Mouse (Mus musculus) T-helper 1 cell (primary cell): ENCODE data around the gene Camkmt.

Experiments used
- in situ Hi-C: fragments of 300-600 bp; cut with MboI, MseI; formaldehyde crosslinking; loops from one replicate; pipeline ENCODE4 v1.15.1; 2025; ENCODE audit warnings: high pct_unique_total_duplicates

Camkmt gene

DNA sequence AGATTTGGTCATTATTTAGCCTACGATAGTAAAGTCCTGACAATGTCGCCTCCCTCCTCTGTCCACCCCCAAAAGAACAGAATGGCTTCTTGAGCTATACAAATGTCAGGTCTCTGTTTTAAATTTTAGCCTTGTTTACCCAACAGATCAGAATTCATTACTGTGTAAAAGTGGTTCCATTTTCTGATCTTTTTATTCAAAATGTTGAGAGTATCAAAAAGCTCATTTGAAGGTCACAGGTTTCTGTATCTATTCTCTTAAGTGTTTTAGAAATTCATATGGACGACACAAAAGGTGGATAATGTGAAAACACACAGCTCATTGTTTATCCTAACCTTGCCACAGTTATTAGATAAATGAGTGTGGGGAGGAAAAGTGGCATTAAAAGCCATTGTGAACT lies 397.2 kb downstream of the Camkmt start:
- in situ Hi-C loops: no loop called here

DNA sequence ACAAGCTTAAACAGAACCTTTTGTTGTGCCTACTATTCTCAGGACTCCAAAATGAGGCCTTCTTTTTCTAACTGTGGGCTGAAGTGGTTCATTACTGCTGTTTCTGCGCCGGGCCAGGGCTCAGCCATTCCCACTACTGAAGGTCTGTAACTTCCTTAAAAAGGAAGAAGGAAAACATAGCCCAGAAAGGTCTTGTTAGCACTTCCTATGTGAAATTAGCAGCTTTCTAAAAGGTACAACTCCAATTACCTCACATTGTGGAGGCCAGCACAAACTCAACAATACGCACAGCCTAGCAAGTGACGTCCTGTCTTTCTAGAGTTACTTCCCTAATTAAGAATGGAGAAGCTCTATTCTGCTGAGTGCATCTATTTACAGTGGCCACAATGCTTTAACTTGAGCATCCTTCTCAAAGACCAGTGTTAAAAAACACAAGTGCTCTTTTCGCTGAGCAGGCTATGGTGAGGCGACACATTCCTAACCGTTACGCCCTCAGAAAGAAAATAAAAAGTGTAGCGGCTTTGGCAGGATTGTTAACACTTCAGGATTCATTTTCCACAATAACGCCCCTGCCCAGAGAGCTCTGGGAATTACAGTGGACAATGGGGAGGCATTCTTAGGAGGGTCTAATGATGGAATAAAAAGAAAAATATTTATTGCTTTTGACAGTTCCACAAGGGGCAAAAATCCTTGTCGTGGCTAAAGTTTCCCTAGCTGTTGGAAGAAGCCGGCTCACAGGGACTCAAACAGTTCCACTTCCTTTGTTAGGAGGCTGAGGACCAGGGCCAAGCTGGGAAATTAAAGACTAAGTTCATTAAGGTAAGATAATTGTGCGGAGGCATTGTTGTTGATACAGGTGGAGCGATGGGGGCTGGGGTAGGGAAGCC lies 398.5 kb downstream of the Camkmt start:
- in situ Hi-C loops: no loop called here

DNA sequence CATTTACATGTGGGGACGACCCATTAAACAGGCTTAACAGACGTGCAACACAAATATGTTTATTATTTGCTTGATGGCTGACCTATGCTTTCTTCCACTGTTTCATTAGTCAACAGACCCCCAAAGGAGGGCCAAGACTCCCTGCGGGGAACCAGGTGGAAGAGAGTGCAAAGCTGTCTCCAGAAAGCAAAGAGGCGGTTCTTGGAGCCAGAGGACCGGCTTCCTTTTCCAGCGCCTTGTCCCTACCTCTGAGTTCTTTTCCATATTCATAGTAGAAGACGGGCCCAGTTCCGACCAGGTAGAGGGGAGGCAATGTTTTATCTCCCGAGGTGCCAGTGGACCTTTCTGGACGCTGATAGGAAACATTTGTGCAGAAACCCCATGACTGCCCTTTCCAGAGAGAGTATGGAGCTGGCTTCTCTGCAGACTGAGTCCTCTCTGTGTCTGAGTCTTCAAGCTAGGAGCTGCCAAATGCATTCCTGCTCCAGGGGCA lies 399.2 kb downstream of the Camkmt start:
- in situ Hi-C loops: no loop called here

DNA sequence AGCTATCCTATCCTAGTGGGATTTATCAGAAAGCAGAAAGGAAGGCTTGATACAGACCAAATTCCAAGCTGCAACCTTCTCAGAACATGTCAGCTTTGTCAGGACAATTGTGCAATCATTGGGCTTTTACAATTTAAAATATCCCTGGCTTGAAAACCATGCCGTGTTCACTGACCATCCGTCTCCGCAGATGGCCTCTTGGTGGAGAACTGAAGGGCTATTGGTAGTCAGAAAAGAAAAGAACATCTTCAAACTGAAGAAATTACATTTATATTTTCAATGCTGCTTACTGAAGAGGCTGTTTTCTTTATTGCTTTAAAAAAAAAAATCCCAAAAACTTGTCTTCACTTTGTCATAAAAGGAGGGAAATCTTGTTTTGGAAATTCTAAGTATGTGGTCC lies 401.1 kb downstream of the Camkmt start:
- in situ Hi-C loops: no loop called here

DNA sequence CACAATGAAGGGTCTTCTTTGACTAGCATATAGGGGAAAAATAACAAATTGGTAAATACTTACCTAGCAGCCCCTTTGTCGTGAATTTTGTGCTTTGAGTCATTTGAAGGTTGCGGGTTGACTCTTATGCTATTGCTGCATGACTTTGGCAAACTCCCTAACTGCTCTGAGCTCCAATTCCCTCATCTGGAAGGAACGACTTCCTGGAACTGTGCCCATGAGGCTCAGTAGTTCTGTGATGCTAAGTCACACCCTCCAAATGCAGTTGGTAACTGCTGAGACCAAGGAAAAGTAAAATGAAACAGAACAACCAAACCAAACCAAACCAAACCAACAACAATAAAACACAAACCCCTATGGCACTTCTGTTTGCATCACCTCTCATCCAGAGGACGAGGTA lies 403.2 kb downstream of the Camkmt start:
- in situ Hi-C loops: no loop called here

DNA sequence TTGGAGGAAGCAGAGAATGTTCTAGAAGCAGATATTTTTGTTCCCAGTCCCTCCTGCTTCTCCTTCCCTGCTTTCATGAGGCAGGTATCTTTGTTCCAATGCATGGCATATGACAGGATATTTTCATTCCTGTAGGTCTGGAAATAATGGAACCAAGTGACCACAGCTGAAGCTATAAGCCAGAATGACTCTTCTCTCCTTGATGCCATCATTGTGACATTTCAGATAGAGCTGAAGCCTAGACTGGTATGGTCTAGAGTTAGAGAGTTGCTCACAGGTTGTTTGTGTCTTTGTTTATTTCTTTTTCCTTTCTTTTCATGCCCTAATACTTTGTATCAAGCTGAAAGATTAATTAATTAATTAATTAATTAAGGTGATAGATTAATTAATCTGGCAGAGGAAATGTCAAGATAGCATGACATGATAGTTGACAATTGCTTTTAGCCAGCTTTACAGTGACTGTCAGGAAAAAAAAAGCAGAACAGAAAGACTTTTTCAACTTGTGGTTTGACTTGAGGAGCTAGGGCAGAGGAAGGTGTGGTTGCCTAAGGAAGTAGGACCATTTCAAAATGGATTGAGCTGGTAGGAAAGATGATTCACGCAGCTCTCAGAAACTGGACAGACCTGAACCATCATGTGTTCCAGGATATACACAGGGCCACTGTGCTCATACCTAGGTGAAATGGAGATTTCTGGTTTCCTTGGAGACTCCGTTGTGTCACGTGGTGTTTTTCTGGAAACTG lies 404.8 kb downstream of the Camkmt start:
- in situ Hi-C loops: no loop called here

DNA sequence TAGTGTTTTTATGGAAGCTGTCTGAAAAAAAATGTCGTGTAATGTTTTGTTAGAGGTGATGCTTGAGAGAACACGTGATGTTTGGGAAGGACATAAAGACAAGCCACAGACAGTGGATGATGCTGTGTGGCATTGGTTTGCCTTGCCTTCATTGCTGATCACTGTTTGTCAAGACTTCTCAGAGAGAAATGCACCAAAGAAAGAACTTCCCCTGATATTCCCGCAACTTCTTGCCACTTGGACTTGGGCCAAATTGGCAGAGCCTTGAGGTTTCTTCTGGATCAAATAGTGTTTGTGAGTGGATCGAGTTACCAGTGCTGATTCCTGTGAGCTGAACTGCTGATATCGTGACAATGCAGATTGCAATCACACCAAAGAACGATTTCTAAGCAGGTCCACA lies 405.5 kb downstream of the Camkmt start:
- in situ Hi-C loops: no loop called here

DNA sequence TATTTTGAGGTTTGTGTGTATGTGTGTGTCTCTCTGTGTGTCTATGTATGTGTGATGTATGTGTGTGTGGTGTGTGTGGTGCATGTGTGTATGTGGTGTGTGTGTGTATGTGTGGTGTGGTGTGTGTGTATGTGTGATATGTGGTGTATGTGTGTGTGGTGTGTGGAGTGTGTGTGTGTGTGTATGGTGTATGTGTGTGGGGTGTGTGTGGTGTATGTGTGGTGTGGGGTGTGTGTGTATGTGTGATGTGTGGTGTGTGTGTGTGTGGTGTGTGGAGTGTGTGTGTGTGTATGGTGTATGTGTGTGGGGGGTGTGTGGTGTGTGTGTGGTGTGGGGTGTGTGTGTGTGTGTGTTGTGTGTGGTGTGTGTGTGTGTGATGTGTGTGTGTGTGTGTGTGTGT lies 414.5 kb downstream of the Camkmt start:
- in situ Hi-C loops: no loop called here

DNA sequence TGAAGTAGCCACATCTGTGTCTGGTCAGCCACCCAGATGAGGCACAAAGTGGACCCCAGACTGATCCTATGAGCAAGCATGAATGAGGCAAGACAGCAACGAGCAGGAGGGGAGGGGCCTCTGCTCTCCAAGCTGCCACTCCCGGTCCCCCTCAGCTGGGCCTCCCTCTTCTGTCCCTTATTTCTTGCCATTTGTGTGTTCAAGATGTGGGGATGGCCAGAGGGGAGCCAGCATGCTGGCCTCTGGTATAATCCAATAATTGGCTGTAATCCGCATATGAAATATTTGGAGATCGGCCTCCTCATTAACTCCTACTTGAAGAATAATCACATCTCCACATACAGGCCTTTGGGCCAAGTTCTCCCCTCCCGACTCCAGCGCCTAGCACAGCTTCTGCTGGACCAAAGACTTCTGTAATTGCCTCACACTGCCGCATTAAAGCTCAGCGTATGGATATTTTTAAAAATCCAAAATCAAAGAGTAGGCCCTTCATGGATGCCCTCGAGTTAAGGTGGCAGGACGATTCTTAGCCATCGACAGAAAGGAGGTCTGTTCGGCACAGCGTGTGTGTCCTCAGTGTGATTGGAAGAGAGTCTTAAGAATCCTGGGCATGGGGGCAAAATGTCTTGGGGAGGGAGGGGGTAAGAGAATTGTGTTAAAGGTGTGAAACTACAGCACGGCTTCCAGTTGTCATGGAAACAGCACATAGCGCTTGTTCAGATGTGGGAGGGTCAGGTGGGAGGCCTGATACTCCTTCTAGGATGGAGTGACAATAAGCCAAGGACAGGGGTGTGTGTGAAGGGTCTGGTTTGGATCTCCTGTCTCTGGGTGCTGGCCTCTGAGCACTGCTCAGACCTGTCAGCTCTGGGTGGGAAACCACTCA lies 416.1 kb downstream of the Camkmt start:
- in situ Hi-C loops: no loop called here

DNA sequence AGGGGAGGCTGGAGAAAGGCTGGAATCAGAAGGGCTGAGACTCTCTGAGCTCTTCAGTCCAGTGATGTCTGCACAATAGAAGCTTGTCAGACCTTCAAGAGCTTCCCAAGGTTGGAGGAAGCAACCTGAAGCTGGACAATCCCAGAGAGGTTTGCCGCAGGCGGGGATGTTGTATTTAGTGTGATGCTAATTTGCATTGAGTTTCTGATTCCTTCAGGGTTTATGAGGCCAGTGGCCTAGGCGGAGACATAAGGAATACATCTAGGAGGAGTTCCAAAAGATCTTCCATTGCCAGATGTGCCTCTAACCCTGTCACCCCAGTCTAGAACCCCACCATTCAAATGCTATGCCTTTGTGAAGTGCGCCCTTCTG lies 416.7 kb downstream of the Camkmt start:
- in situ Hi-C loops: no loop called here
